Mouse (Mus musculus) heart, adult 2 months (tissue): ENCODE results near the gene 1700015G11Rik. TPM values are rescaled to one million over a fixed set of nuclear protein-coding genes. Genes with fewer than 3 reads are reported as not detected.

Experiments used
- DNase-seq, 2 experiments: peaks; one replicate each; pipeline ENCODE4 v3.0.0; 2021
- H3K27ac ChIP-seq: fragments of 200-600 bp; 2 replicates; pipeline ENCODE4 v1.8.1; 2022
- H3K27me3 ChIP-seq: fragments of 200-500 bp; 2 replicates; pipeline ENCODE4 v1.6.1; 2012; ENCODE audit warnings: mild to moderate bottlenecking, low read length, inconsistent platforms, mixed read lengths; ENCODE audit not compliant: control insufficient read depth, insufficient read depth
- H3K36me3 ChIP-seq: fragments of 200-500 bp; 2 replicates; pipeline ENCODE4 v1.6.1; 2012; ENCODE audit warnings: low read length, inconsistent platforms; ENCODE audit not compliant: control insufficient read depth, insufficient read depth
- H3K4me1 ChIP-seq: fragments of 200-500 bp; 2 replicates; pipeline ENCODE4 v1.6.1; 2011; ENCODE audit warnings: low read length; ENCODE audit not compliant: control insufficient read depth, insufficient read depth
- H3K4me3 ChIP-seq: fragments of 200-600 bp; 2 replicates; pipeline ENCODE4 v1.8.1; 2022
- H3K79me2 ChIP-seq: fragments of 200-500 bp; replicated peaks from 2 replicates; pipeline ENCODE4 v1.6.1; 2012; ENCODE audit warnings: mild to moderate bottlenecking, inconsistent platforms, low read length, moderate library complexity, mixed read lengths; ENCODE audit not compliant: control insufficient read depth, insufficient read depth
- H3K9ac ChIP-seq: fragments of 200-500 bp; 2 replicates; pipeline ENCODE4 v1.6.1; 2012; ENCODE audit warnings: low read depth, mild to moderate bottlenecking, control low read depth, inconsistent platforms, low read length, mixed read lengths
- CTCF ChIP-seq: fragments of 200-600 bp; IDR thresholded peaks from 2 replicates; pipeline ENCODE4 v1.8.1; 2022; ENCODE audit warnings: antibody characterized with exemption, mild to moderate bottlenecking, moderate library complexity
- EP300 ChIP-seq: fragments of 200-500 bp; IDR thresholded peaks from 2 replicates; pipeline ENCODE4 v1.6.1; 2011; ENCODE audit warnings: low read depth, low read length, control low read depth; ENCODE audit not compliant: insufficient read depth
- POLR2A ChIP-seq: fragments of 200-500 bp; IDR thresholded peaks from 2 replicates; pipeline ENCODE4 v1.6.1; 2011; ENCODE audit warnings: mild to moderate bottlenecking, low read depth, low read length, control low read depth; ENCODE audit not compliant: insufficient read depth
- WGBS: fragments of 180-500 bp; shearing (Covaris S2); methylation state at CpG from one replicate; pipeline ENCODE4 v1.1.7; 2018; 5-methylcytosine and 5-hydroxymethylcytosine counted together
- intact Hi-C: fragments of 180-260 bp; cut with DNase I; formaldehyde crosslinking; loops from one replicate; pipeline ENCODE4 v1.15.1; 2025
- polyA plus RNA-seq: library from polyadenylated mRNA; depleted of rRNA; stranded (reverse); fragments of >200 nt; gene quantifications from 2 replicates; pipeline ENCODE4 v1.2.3, GENCODE M21; 2012; rRNA removed
- total RNA-seq, 2 experiments: library from RNA; stranded (reverse); gene quantifications; 2 replicates each; pipeline ENCODE4 v1.2.3; 2021

Gene 1700015G11Rik
- total and polyA plus RNA-seq, 3 experiments: not detected

- no peak for DNase-seq
- Histone ChIP-seq H3K4me1 (no peaks in the 10 kb centered on the region), H3K27me3 (no peaks in the 10 kb centered on the region), H3K4me3 (no peak overlapping the region), H3K79me2 (no peaks in the 10 kb centered on the region), H3K36me3 (no peaks in the 10 kb centered on the region), H3K27ac (no peak overlapping the region), H3K9ac (no peak overlapping the region)
- WGBS: 84% methylated on average over 10 of the region's 10 CpGs
- no peak for TF ChIP-seq EP300
- TF ChIP-seq CTCF: no peak
- TF ChIP-seq POLR2A: no peak
- intact Hi-C loops: no loop called here
These were observed 53.1 kb downstream of the 1700015G11Rik start for GRCm38 (mm10) chr7:51962219-51962952.

Other genes starting within 250 kb of the 1700015G11Rik start
- 1 to 10 TPM; 4.3 TPM for gene Gas2, start 153.7 kb downstream of the 1700015G11Rik start, total RNA-seq
- 2.3 and 4.9 TPM in 2 replicates for gene Gas2, start 153.7 kb downstream of the 1700015G11Rik start, polyA plus RNA-seq
- 1 to 10 TPM; 1.3 to 2.7 TPM for gene Fancf, start 153.5 kb downstream of the 1700015G11Rik start, total RNA-seq
- 1.6 and 2.2 TPM in 2 replicates for gene Fancf, start 153.5 kb downstream of the 1700015G11Rik start, polyA plus RNA-seq
- gene Svip, start 9.7 kb downstream of the 1700015G11Rik start, total RNA-seq: 10 to 100 TPM; 20.2 to 29.2 TPM
- gene Svip, start 9.7 kb downstream of the 1700015G11Rik start, polyA plus RNA-seq: 7.9 and 17.8 TPM in 2 replicates